Mouse (Mus musculus): ENCODE data around the gene Pitpnc1. TPM values are rescaled to one million over a fixed set of nuclear protein-coding genes. Genes with fewer than 3 reads are reported as not detected.

Gene Pitpnc1
- polyA plus RNA-seq, 1 experiment: 0.74 TPM

DNA sequence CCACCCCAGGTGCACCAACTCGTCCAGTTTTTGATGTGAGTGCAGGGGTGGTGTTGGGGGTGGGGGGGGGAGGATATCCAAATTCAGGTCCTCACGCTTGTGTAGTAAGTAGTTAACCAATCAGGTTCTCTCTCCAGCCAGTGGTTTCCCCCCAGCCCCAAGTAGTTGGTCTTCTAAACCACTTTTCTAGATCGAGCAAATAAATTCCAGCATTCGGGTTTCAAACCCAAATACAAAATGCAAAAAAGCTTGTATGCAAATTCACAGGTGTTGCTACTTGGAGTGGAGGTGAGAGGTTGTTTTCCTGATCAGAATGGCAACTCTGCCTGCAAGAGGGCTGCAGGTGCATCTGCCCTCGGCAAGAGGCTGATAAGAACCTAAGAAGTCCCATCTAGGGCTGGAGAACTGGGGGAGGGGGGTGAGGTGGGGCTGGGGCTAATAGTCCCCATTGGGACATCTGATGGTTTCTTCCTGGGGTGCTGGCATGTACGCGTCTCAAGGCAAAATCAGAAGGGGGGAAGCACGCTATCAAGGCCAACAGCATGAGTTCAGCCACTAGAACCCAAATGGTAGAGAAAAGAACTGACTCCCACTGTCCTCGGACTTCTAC is 170.9 kb downstream of the Pitpnc1 start:
- Histone ChIP-seq H3K27me3 (ENCODE audit: control insufficient read depth, insufficient read depth, insufficient read length) (no peaks in the 10 kb centered on the region), H3K36me3 (ENCODE audit: control insufficient read depth, insufficient read depth) (no peaks in the 10 kb centered on the region), H3K4me3 (no peak overlapping the region), H3K4me2 (ENCODE audit: low read depth) (no peak overlapping the region), H3ac (ENCODE audit: control insufficient read depth, insufficient read length) (no peak overlapping the region), H3K79me2 (ENCODE audit: control insufficient read depth, insufficient read depth) (no peaks in the 10 kb centered on the region)
- TF ChIP-seq MAX (IDR thresholded peaks at IDR 0.05; ENCODE audit: low read depth): no peak
- TF ChIP-seq TCF12 (IDR thresholded peaks at IDR 0.05; ENCODE audit: insufficient read depth, poor library complexity, severe bottlenecking): no peak

GRCm38 (mm10) chr11:107296176-107296575 is 174.3 kb downstream of the Pitpnc1 start:
- Histone ChIP-seq H3K4me2 (ENCODE audit: low read depth) (no peak overlapping the region), H3K4me3 (no peak overlapping the region), H3ac (ENCODE audit: control insufficient read depth, insufficient read length) (no peak overlapping the region), H3K27me3 (ENCODE audit: control insufficient read depth, insufficient read depth, insufficient read length) (peaks cover 4% of the 10 kb centered on the region), H3K36me3 (ENCODE audit: control insufficient read depth, insufficient read depth) (no peaks in the 10 kb centered on the region), H3K79me2 (ENCODE audit: control insufficient read depth, insufficient read depth) (no peaks in the 10 kb centered on the region)
- no peak for TF ChIP-seq TCF12 (IDR thresholded peaks at IDR 0.05; ENCODE audit: insufficient read depth, poor library complexity, severe bottlenecking)
- TF ChIP-seq SRF (IDR thresholded peaks at IDR 0.05; ENCODE audit: control insufficient read depth, insufficient read length, low read depth): no peak
- TF ChIP-seq TCF3 (IDR thresholded peaks at IDR 0.05; ENCODE audit: insufficient read length, low read depth): no peak
- TF ChIP-seq MAX (IDR thresholded peaks at IDR 0.05; ENCODE audit: low read depth): no peak
- TF ChIP-seq MYOD1 (IDR thresholded peaks at IDR 0.05; ENCODE audit: control insufficient read depth in 1 of 3, insufficient read length in 2 of 3, low read depth in 2 of 3): no peak
- no peak for TF ChIP-seq USF1 (IDR thresholded peaks at IDR 0.05; ENCODE audit: low read depth)
- no peak for TF ChIP-seq MYOG (IDR thresholded peaks at IDR 0.05; ENCODE audit: control insufficient read depth in 1 of 3, insufficient read depth in 1 of 3, insufficient read length in 2 of 3, low read depth in 2 of 3)
- TF ChIP-seq CEBPB (IDR thresholded peaks at IDR 0.05; ENCODE audit: insufficient read depth, poor library complexity, severe bottlenecking): no peak
- no peak for TF ChIP-seq POLR2AphosphoS2 (IDR thresholded peaks at IDR 0.05; ENCODE audit: insufficient read length, low read depth)
- TF ChIP-seq REST (IDR thresholded peaks at IDR 0.05; ENCODE audit: insufficient read depth, insufficient read length): no peak
- TF ChIP-seq E2F4 (IDR thresholded peaks at IDR 0.05; ENCODE audit: insufficient read depth): no peak
- TF ChIP-seq POLR2A (IDR thresholded peaks at IDR 0.05; ENCODE audit: insufficient read length, low read depth): no peak

DNA sequence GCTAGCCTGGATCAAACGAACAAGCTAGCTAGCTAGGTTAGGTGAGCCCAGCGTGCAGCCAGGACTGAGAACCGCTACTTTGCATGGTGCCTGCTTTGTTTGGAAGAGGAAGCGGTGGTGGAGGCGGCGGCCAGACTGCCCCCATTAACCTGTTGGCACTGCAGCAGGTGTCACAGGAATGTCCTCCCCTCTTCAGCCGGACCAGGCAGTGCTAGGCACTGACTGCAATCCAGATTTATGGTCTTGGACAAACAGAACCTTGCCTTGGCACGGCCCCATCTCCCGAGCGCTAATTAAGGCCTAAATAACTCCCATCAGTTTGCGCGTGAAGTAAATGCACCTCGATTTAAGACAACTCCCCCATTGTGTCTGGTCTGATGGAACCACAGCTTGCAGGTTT is 178.5 kb downstream of the Pitpnc1 start:
- H3K4me3 ChIP-seq: no peak overlapping the region
- H3K27me3 ChIP-seq (ENCODE audit: control insufficient read depth, insufficient read depth, insufficient read length): peaks cover 4% of the 10 kb centered on the region
- no peak overlapping the region for H3ac ChIP-seq (ENCODE audit: control insufficient read depth, insufficient read length)
- H3K79me2 ChIP-seq (ENCODE audit: control insufficient read depth, insufficient read depth): no peaks in the 10 kb centered on the region
- H3K4me2 ChIP-seq (ENCODE audit: low read depth): no peak overlapping the region
- no peak for TF ChIP-seq MYOG (IDR thresholded peaks at IDR 0.05; ENCODE audit: control insufficient read depth in 1 of 3, insufficient read depth in 1 of 3, insufficient read length in 2 of 3, low read depth in 2 of 3)
- no peak for TF ChIP-seq TCF12 (IDR thresholded peaks at IDR 0.05; ENCODE audit: insufficient read depth, poor library complexity, severe bottlenecking)
- TF ChIP-seq MYOD1 (IDR thresholded peaks at IDR 0.05; ENCODE audit: control insufficient read depth in 1 of 3, insufficient read length in 2 of 3, low read depth in 2 of 3): no peak
- no peak for TF ChIP-seq POLR2AphosphoS2 (IDR thresholded peaks at IDR 0.05; ENCODE audit: insufficient read length, low read depth)
- TF ChIP-seq CEBPB (IDR thresholded peaks at IDR 0.05; ENCODE audit: insufficient read depth, poor library complexity, severe bottlenecking): no peak
- TF ChIP-seq POLR2A (IDR thresholded peaks at IDR 0.05; ENCODE audit: insufficient read length, low read depth): no peak
- TF ChIP-seq MAX (IDR thresholded peaks at IDR 0.05; ENCODE audit: low read depth): no peak
- no peak for TF ChIP-seq TCF3 (IDR thresholded peaks at IDR 0.05; ENCODE audit: insufficient read length, low read depth)
- no peak for TF ChIP-seq E2F4 (IDR thresholded peaks at IDR 0.05; ENCODE audit: insufficient read depth)
- TF ChIP-seq USF1 (IDR thresholded peaks at IDR 0.05; ENCODE audit: low read depth): no peak
- no peak for TF ChIP-seq SRF (IDR thresholded peaks at IDR 0.05; ENCODE audit: control insufficient read depth, insufficient read length, low read depth)
- TF ChIP-seq REST (IDR thresholded peaks at IDR 0.05; ENCODE audit: insufficient read depth, insufficient read length): no peak
- no peaks in the 10 kb centered on the region for H3K36me3 ChIP-seq (ENCODE audit: control insufficient read depth, insufficient read depth)

DNA sequence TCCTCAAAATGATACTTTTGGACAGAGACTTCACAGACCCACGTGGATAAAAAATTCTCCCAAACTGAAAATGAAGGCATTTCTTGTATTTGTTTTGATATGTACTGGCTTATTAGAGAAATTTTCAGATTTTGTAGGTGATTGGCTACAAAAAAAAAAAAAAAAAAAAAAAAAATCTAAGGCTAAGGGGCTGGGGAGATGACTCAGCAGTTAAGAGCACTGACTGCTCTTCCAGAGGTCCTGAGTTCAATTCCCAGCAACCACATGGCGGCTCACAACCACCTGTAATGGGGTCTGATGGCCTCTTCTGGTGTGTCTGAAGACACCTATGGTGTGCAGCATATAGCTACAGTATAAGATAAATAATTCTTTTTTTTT is 182.3 kb downstream of the Pitpnc1 start:
- H3K27me3 ChIP-seq (ENCODE audit: control insufficient read depth, insufficient read depth, insufficient read length): peaks cover 12% of the 10 kb centered on the region
- TF ChIP-seq USF1 (IDR thresholded peaks at IDR 0.05; ENCODE audit: low read depth) (no peak), TCF3 (IDR thresholded peaks at IDR 0.05; ENCODE audit: insufficient read length, low read depth) (no peak), CEBPB (IDR thresholded peaks at IDR 0.05; ENCODE audit: insufficient read depth, poor library complexity, severe bottlenecking) (no peak), POLR2AphosphoS2 (IDR thresholded peaks at IDR 0.05; ENCODE audit: insufficient read length, low read depth) (no peak), E2F4 (IDR thresholded peaks at IDR 0.05; ENCODE audit: insufficient read depth) (no peak), POLR2A (IDR thresholded peaks at IDR 0.05; ENCODE audit: insufficient read length, low read depth) (no peak), REST (IDR thresholded peaks at IDR 0.05; ENCODE audit: insufficient read depth, insufficient read length) (no peak), TCF12 (IDR thresholded peaks at IDR 0.05; ENCODE audit: insufficient read depth, poor library complexity, severe bottlenecking) (no peak), MYOG (IDR thresholded peaks at IDR 0.05; ENCODE audit: control insufficient read depth in 1 of 3, insufficient read depth in 1 of 3, insufficient read length in 2 of 3, low read depth in 2 of 3) (no peak), MAX (IDR thresholded peaks at IDR 0.05; ENCODE audit: low read depth) (no peak), MYOD1 (IDR thresholded peaks at IDR 0.05; ENCODE audit: control insufficient read depth in 1 of 3, insufficient read length in 2 of 3, low read depth in 2 of 3) (no peak)
- H3K4me3 ChIP-seq: no peak overlapping the region
- no peaks in the 10 kb centered on the region for H3K79me2 ChIP-seq (ENCODE audit: control insufficient read depth, insufficient read depth)
- no peak overlapping the region for H3ac ChIP-seq (ENCODE audit: control insufficient read depth, insufficient read length)
- no peak overlapping the region for H3K4me2 ChIP-seq (ENCODE audit: low read depth)
- no peaks in the 10 kb centered on the region for H3K36me3 ChIP-seq (ENCODE audit: control insufficient read depth, insufficient read depth)
